Mouse (Mus musculus) frontal cortex, adult (tissue): ENCODE results near the gene Gm5431.
A peak's percentile ranks its signal among the peaks of the same experiment; 100 is the strongest.
"Not testable (repeated sequence)": the region's sequence is repeated elsewhere in the genome, so short reads cannot be mapped to it uniquely, and the experiment has no call there.

Experiments used
- ATAC-seq: cut with Nextera tagmentation; 2 replicates; pipeline ENCODE4 v1.9.2; 2017; ENCODE audit warnings: mild to moderate bottlenecking, moderate library complexity, mixed read lengths; ENCODE audit not compliant: low TSS enrichment

The Gm5431 gene

GRCm38 (mm10) chr11:48871201-48871772, 30.7 kb downstream of the Gm5431 start, which contains the start of gene Irgm1:
Gene Irgm1, minus strand, starts transcription at chr11:48871683.
- ATAC-seq, result peak; percentile 53

DNA sequence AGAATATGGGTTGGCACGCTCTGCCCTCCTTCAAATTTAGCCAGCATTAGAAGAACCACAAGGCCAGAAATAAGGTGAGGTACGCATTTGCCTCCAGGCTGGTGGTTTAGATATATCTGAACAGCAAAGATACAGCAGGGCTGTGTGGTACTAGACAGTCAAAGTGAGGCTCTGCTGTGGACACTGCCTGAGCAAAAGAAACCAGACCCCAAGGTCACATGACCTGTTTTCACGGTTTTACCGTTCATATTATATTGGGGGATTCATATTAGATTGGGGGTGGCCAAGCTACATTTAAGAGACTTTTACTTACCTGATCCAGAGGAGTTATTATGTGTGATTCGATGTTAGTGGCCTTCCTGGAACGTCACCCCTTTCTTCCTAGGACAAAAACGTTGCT, 31.2 kb downstream of the Gm5431 start:
- no peak for ATAC-seq

GRCm38 (mm10) chr11:48869380-48870110, 32.5 kb downstream of the Gm5431 start:
- ATAC-seq, result no peak

DNA sequence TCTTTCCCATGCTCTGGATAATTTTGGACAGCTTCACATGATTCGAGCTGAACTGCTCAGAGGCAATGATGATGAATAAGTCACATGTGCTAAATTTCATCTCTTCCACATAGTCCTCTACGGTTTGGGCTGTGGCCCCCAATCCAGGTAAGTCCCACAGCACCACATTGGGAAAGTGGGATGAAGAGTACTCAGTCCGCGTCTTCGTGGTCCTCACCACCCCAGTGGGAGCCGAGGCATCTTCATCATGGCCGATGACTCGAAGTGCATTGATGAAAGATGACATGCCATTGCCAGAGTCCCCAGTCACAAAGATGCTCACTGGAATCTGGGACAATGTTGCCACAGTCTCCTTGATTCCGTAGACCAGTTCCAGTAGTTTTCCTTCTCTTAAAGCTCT, 35.5 kb downstream of the Gm5431 start:
- ATAC-seq, result no peak

DNA sequence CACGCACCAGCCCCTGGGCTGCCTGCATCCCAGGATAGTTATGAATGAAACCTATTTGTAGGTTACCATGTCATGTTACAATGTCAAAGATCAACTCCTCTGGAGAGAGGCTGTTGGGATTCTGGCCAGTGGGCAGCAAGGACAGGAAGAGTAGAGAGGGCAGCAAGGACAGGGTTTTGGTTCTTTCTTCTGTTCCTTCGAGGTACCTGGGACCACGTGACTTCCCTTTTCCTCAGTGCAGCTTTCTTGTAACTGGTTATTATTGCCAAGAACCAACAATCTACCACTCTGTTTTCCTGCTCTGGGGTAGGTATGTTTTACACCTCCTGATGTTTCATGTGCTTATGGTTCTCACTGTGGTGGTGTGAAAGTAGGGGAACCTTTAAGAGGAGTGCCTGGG, 38.2 kb downstream of the Gm5431 start:
- ATAC-seq, result no peak

DNA sequence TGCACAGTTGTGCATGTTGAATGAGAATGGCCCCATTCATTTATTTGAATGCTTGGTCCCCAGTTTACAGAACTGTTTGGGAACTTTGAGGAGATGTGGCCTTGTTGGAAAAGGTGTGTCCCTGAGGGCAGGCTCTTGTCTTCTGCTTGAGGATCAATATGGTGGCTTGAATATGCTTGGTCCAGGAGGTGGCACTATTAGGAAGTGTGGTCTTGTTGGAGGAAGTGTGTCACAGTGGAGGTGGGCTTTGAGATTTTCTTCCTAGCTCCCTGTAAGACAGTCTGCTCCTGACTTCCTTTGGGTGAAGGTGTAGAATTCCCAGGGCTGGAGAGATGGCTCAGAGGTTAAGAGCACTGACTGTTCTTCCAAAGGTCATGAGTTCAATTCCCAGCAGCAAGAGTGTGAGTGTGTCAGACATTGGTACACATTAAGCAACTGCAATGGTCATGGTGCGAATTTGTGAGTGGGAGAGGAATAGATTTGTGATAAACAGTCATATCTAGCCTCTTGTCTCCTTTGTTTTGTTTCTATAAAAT, 39.2 kb downstream of the Gm5431 start:
- no peak for ATAC-seq

DNA sequence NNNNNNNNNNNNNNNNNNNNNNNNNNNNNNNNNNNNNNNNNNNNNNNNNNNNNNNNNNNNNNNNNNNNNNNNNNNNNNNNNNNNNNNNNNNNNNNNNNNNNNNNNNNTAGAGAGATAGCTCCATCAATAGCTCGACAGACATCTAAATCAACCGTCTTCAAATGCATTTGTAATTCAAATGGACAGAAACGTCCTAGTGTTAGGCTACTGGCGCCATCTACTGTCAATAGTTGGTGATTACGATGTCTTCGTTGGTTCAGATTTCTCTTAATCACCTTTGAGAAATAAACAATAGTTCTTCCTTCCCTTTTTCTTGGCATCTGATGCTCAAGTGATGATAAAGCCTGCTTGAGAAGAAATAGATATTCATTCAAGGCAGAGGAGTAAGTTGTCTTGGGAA, 43.0 kb downstream of the Gm5431 start:
- ATAC-seq, result 0 out of 2 replicates have a peak, but pooled peaks have one; percentile 16

- ATAC-seq, result peak; percentile 28
Measured at GRCm38 (mm10) chr11:48853474-48854180, 48.4 kb downstream of the Gm5431 start.

- ATAC-seq, result peak; percentile 27; the same call in 1 of the 2 replicates
Measured at GRCm38 (mm10) chr11:48852624-48853473, 49.2 kb downstream of the Gm5431 start.

DNA sequence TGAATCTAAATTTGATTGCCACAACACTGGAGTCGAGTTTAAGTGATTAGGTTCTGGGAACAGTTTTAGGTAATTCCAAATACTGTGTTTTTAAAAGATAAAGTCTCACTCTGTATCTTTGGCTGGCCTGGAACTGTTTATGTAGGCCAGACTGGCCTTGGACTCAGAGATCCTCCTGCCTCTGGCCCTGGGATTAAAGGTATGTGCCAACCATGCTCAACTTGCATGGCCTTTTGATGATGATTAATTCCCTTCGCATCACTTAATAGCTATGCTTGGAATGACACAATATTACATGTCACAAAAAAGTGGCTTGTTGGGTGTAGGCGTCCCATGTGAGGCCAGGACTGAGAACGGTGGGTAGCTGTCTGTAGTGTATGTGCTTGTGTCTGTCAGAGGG, 49.8 kb downstream of the Gm5431 start:
- ATAC-seq, result no peak

DNA sequence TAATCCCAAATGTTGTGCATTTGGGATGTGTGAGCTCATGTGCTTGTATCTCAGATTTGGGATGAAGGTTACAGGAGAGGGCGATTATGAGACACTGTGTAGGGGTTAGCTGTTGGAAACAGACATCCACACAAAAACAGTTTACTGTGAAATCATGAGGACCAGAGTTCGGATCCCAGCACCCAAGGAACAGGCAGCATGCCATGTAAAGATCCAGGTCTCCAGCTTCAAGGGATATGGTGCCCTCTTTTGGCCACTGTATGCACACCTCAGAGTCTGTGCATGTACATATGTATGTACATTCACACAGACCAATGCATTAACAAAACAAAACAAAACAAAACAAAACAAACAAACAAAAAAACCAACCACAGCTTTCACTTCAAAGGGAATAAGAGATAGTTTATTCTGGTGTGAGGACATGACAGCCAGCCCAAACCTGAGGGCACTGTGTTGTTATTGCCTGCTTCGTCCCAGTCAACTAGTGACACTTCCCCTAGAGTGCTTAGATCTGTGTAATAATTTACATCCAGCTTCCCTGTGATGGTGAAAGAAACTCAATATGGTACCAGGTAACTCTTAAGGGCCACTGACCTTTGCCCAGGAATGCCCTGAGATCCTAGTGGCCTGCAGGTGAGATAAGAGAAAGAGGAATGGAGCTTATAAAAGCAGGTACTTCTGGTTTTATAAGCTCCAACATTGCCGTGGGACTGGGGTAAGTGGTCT, 50.6 kb downstream of the Gm5431 start:
- no peak for ATAC-seq

DNA sequence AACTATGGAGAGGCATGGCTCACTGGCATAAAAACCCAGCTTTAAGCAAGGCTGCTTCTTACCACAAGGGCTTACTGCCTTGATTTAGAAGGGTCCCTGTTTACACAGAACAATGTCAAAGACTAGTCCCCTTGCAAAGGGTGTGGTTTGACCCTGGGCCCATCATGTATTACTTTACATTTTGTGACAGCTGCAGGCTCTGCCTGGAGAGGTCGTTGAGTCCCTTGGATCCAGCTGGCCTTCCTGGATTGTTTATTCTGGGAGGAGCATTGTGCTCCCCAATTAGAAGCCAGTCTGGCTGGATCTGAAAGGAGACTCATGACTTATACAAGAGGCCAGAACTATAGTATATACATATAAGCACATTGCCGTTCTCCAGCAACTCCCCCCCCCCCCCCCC, 51.8 kb downstream of the Gm5431 start:
- ATAC-seq, result no peak

- no peak for ATAC-seq
Measured at GRCm38 (mm10) chr11:48846881-48847280, 55.1 kb downstream of the Gm5431 start.

DNA sequence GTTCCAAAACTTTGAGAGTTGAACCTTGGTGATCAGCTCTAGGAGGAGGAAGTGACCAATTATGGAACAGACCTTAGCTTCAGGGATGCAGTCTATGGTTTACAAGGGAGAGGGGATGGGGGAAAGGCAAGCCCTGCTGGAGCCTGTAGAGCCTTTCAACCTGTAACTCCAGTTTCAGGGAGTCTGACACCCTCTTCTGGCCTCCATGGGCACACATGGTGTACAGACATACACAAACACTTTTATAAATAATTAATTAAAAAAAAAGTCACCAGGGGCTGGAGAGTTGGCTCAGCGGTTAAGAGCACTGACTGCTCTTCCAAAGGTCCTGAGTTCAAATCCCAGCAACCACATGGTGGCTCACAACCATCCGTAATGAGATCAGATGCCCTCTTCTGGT, 55.7 kb downstream of the Gm5431 start:
- ATAC-seq, result not testable (repeated sequence)

- no peak for ATAC-seq
Measured at GRCm38 (mm10) chr11:48845244-48845815, 56.7 kb downstream of the Gm5431 start.

- ATAC-seq, result peak; percentile 86
Measured at GRCm38 (mm10) chr11:48844309-48844708, 57.7 kb downstream of the Gm5431 start.

GRCm38 (mm10) chr11:48843202-48843601, 58.8 kb downstream of the Gm5431 start:
- ATAC-seq, result no peak

- no peak for ATAC-seq
Measured at GRCm38 (mm10) chr11:48842378-48842792, 59.6 kb downstream of the Gm5431 start.

DNA sequence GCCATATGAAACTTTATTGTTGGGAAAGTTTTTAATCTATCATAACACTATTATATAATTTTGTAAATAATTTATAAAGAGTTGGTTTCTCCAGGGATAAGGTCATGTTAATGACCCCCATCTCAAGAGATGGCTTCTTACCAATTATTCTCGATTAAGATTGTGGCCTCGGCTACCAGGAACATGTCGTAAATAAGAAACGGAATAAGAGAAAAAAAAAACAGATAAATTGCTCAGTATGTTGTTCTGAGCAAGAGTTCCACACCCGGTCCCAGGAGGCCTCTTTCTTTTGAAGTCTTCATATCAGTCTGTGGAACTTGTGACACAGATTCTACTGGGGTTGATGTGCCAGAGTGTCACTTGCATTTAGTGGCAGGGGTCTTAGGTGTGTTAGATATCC, 60.8 kb downstream of the Gm5431 start:
- no peak for ATAC-seq

GRCm38 (mm10) chr11:48840805-48841204, 61.2 kb downstream of the Gm5431 start:
- no peak for ATAC-seq
